Mouse (Mus musculus): ENCODE data around the gene Cdc42ep4.

DNA sequence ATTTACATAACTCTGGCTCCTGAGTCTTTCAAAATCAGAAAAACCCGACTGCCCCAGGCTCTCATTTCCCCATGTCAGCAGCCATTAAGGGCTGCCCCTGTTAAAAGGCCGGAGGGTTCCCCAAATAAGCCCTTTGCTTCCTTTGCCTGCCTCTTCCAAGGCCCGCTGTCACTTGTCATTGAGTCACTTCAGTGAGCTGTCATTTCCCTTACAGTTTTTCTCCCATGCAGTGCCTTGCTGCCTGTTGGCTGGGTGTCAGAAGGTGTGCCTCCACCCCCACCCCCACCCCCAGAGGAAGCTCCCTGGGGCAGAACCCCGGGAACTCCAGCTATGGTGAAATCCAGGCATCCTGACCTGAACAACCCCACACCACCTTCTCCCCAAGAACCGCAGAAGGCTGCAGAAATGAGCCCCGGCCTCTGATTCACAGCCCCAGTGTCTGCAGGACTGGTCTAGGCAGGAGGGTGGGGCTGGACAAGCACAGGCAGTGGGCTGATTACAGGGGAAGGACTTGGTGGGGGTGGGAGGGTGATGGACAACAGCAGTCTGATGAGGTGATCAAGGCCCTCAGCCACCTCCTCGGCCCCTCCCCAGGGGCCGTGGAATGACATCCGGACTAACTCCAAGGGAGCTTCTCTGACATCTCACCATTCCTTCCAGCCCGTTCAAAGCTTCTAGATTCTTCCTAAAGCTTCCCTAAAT lies 14.8 kb upstream of the Cdc42ep4 start:
- no peak for TF ChIP-seq CTCF (IDR thresholded peaks at IDR 0.05; ENCODE audit: low read depth, low read length)
- TF ChIP-seq POLR2A (IDR thresholded peaks at IDR 0.05; ENCODE audit: insufficient read depth, low read length), result no peak

Measured in ES-Bruce4 (cell line).